Comparison of ENCODE assay signal across 26 mouse cellular contexts in genomic region chr6:52778523-52778922, GRCm38 (mm10).
DNase-seq lines count a peak whose midpoint lies in the region; ATAC-seq and TF ChIP-seq lines count a peak whose summit lies in the region.
"Had no signal": no experiment of that assay in that cellular context is flagged by ENCODE, and none has a peak within 500 bp of the region (broad histone marks: within the 10 kb centered on the region; RNA-seq: fewer than 3 reads in every experiment).

No protein-coding gene starts in this region.

- no peak for TF ChIP-seq CTCF in forebrain, postnatal 0 days (IDR thresholded peaks at IDR 0.05; ENCODE audit: low read depth)

- H3K4me1 ChIP-seq in forebrain, embryonic 11.5 days (replicated peaks; ENCODE audit: control insufficient read depth, insufficient read depth, low read length): no peaks in the 10 kb centered on the region
- H3K4me1 ChIP-seq in forebrain, postnatal 0 days (ENCODE audit: insufficient read depth): no peaks in the 10 kb centered on the region
- H3K4me1 ChIP-seq in limb, embryonic 10.5 days: peaks cover 51% of the 10 kb centered on the region
- peaks cover 60% of the 10 kb centered on the region for H3K4me1 ChIP-seq in limb, embryonic 12.5 days (replicated peaks)
- no peaks in the 10 kb centered on the region for H3K4me1 ChIP-seq in kidney, embryonic 14.5 days (ENCODE audit: control insufficient read depth, insufficient read depth, low read length)
- H3K4me1 ChIP-seq: embryonic facial prominence, embryonic 12.5 days; forebrain, embryonic 12.5 days had no signal

- no peak overlapping the region for H3K4me2 ChIP-seq in forebrain, embryonic 11.5 days (ENCODE audit: low read depth, low read length, severe bottlenecking)
- no peak overlapping the region for H3K4me2 ChIP-seq in forebrain, postnatal 0 days (ENCODE audit: low read depth)
- H3K4me2 ChIP-seq in limb, embryonic 12.5 days: peak overlapping the region; percentile 1; the same call in 1 of the 2 replicates
- H3K4me2 ChIP-seq in kidney, embryonic 14.5 days (replicated peaks; ENCODE audit: low read depth, low read length): no peak overlapping the region
- H3K4me2 ChIP-seq: embryonic facial prominence, embryonic 12.5 days; forebrain, embryonic 12.5 days had no signal

- H3K27ac ChIP-seq in forebrain, embryonic 11.5 days (ENCODE audit: low read depth, low read length): no peak overlapping the region
- no peak overlapping the region for H3K27ac ChIP-seq in forebrain, postnatal 0 days (ENCODE audit: low read depth, low read length)
- peak overlapping the region; percentile 75 for H3K27ac ChIP-seq in limb, embryonic 10.5 days
- H3K27ac ChIP-seq in limb, embryonic 12.5 days: peak overlapping the region; percentile 77
- no peak overlapping the region for H3K27ac ChIP-seq in kidney, embryonic 14.5 days (ENCODE audit: low read depth, low read length)
- H3K27ac ChIP-seq: embryonic facial prominence, embryonic 10.5 days; embryonic facial prominence, embryonic 12.5 days; forebrain, embryonic 12.5 days had no signal

- no peaks in the 10 kb centered on the region for H3K27me3 ChIP-seq in forebrain, embryonic 11.5 days (ENCODE audit: control insufficient read depth, insufficient read depth, low read length)
- H3K27me3 ChIP-seq in forebrain, postnatal 0 days (ENCODE audit: insufficient read depth, low read length): no peaks in the 10 kb centered on the region
- peaks cover 65% of the 10 kb centered on the region for H3K27me3 ChIP-seq in limb, embryonic 10.5 days (ENCODE audit: low read depth, poor library complexity, severe bottlenecking)
- H3K27me3 ChIP-seq in limb, embryonic 12.5 days: peaks cover 22% of the 10 kb centered on the region
- H3K27me3 ChIP-seq in kidney, embryonic 14.5 days (ENCODE audit: control insufficient read depth, insufficient read depth, low read length): no peaks in the 10 kb centered on the region
- H3K27me3 ChIP-seq: CH12.LX; embryonic facial prominence, embryonic 12.5 days; forebrain, embryonic 12.5 days; Patski had no signal

- H3K36me3 ChIP-seq in forebrain, embryonic 11.5 days (ENCODE audit: control insufficient read depth, insufficient read depth, low read length): no peaks in the 10 kb centered on the region
- peaks cover 5% of the 10 kb centered on the region; the same call in 1 of the 2 replicates for H3K36me3 ChIP-seq in forebrain, postnatal 0 days (ENCODE audit: insufficient read depth)
- H3K36me3 ChIP-seq in limb, embryonic 10.5 days: no peaks in the 10 kb centered on the region
- no peaks in the 10 kb centered on the region for H3K36me3 ChIP-seq in limb, embryonic 12.5 days
- no peaks in the 10 kb centered on the region for H3K36me3 ChIP-seq in kidney, embryonic 14.5 days (ENCODE audit: control insufficient read depth, insufficient read depth, low read length)
- H3K36me3 ChIP-seq: embryonic facial prominence, embryonic 10.5 days; embryonic facial prominence, embryonic 12.5 days; forebrain, embryonic 12.5 days; G1E had no signal

- H3K4me3 ChIP-seq in forebrain, embryonic 11.5 days (ENCODE audit: low read depth, low read length): no peak overlapping the region
- no peak overlapping the region for H3K4me3 ChIP-seq in forebrain, postnatal 0 days (ENCODE audit: low read depth, low read length)
- no peak overlapping the region for H3K4me3 ChIP-seq in limb, embryonic 10.5 days
- no peak overlapping the region for H3K4me3 ChIP-seq in limb, embryonic 12.5 days (replicated peaks)
- H3K4me3 ChIP-seq in kidney, embryonic 14.5 days (ENCODE audit: low read length): no peak overlapping the region
- H3K4me3 ChIP-seq: embryonic facial prominence, embryonic 10.5 days; embryonic facial prominence, embryonic 12.5 days; forebrain, embryonic 12.5 days had no signal

- 94% methylated on average over 5 of the region's 5 CpGs for WGBS in forebrain, embryonic 11.5 days
- 89% methylated on average over 5 of the region's 5 CpGs for WGBS in forebrain, postnatal 0 days
- WGBS in limb, embryonic 10.5 days: 44% methylated on average over 5 of the region's 5 CpGs
- 29% methylated on average over 5 of the region's 5 CpGs for WGBS in limb, embryonic 12.5 days
- 67% methylated on average over 5 of the region's 5 CpGs for WGBS in kidney, embryonic 14.5 days

- H3K9me3 ChIP-seq in forebrain, embryonic 11.5 days (ENCODE audit: control insufficient read depth, low read length): no peaks in the 10 kb centered on the region
- no peaks in the 10 kb centered on the region for H3K9me3 ChIP-seq in forebrain, postnatal 0 days (ENCODE audit: low read length)
- H3K9me3 ChIP-seq in limb, embryonic 10.5 days (replicated peaks): no peaks in the 10 kb centered on the region
- no peaks in the 10 kb centered on the region for H3K9me3 ChIP-seq in limb, embryonic 12.5 days
- no peaks in the 10 kb centered on the region for H3K9me3 ChIP-seq in kidney, embryonic 14.5 days (ENCODE audit: control insufficient read depth, low read length)
- H3K9me3 ChIP-seq: embryonic facial prominence, embryonic 10.5 days; embryonic facial prominence, embryonic 12.5 days; forebrain, embryonic 12.5 days; G1E had no signal

- ATAC-seq in forebrain, embryonic 11.5 days (replicated peaks; ENCODE audit: low FRiP score): no peak
- ATAC-seq in forebrain, postnatal 0 days: no peak
- 0 out of 2 replicates have a peak, but pooled peaks have one; percentile 33 for ATAC-seq in limb, embryonic 12.5 days (ENCODE audit: insufficient number of reproducible peaks, insufficient read depth, low FRiP score, low TSS enrichment, low read depth)
- ATAC-seq in kidney, embryonic 14.5 days (ENCODE audit: low FRiP score, low TSS enrichment): no peak
- ATAC-seq: activated CD4-positive, CD25-positive, alpha-beta regulatory T cell, adult 4 months; CD4-positive, CD25-positive, alpha-beta regulatory T cell, adult 4 months; forebrain, embryonic 14.5 days; Patski had no signal

- no peak overlapping the region for H3K9ac ChIP-seq in forebrain, embryonic 11.5 days (ENCODE audit: low read length)
- H3K9ac ChIP-seq in forebrain, postnatal 0 days: no peak overlapping the region
- H3K9ac ChIP-seq in limb, embryonic 12.5 days (replicated peaks): no peak overlapping the region
- no peak overlapping the region for H3K9ac ChIP-seq in kidney, embryonic 14.5 days (ENCODE audit: low read depth, low read length)
- H3K9ac ChIP-seq: embryonic facial prominence, embryonic 12.5 days; forebrain, embryonic 12.5 days had no signal

- peak; percentile 27 for DNase-seq in forebrain, embryonic 11.5 days (ENCODE audit: low spot score)
- DNase-seq in forebrain, postnatal 0 days: no peak
- peak; percentile 59 for DNase-seq in forelimb bud, embryonic 11.5 days (ENCODE audit: low read depth, low spot score)
- DNase-seq in limb, embryonic 10.5 days (ENCODE audit: low spot score): no peak
- DNase-seq in liver: no peak
- no peak for DNase-seq in right cerebral cortex, postnatal 10 days (ENCODE audit: low spot score in 2 of 2)
- DNase-seq: adrenal gland, adult 8-10 months; adrenal gland, postnatal 14 days; adrenal gland, postnatal 36 days; B cell, adult 2 months; cerebellum, adult 11-12 months; cerebellum, adult 2 months; cerebellum, adult 9-10 months; cerebellum, postnatal 10 days; cerebellum, postnatal 25 days had no signal

Comparison
In these comparisons a context has a peak if more than half of its experiments do, and no peak if none do; other contexts are left out.
1. DNase-seq: peak in forebrain, embryonic 11.5 days (single experiment) and forelimb bud, embryonic 11.5 days (single experiment); none in forebrain, postnatal 0 days (single experiment), limb, embryonic 10.5 days (single experiment), liver (single experiment) and right cerebral cortex, postnatal 10 days (0 of 2).
2. H3K27ac ChIP-seq: peak in limb, embryonic 10.5 days (single experiment) and limb, embryonic 12.5 days (single experiment); none in forebrain, embryonic 11.5 days (single experiment), forebrain, postnatal 0 days (single experiment) and kidney, embryonic 14.5 days (single experiment).